Comparison of ENCODE assay signal across 22 mouse cellular contexts in the genomic region with DNA sequence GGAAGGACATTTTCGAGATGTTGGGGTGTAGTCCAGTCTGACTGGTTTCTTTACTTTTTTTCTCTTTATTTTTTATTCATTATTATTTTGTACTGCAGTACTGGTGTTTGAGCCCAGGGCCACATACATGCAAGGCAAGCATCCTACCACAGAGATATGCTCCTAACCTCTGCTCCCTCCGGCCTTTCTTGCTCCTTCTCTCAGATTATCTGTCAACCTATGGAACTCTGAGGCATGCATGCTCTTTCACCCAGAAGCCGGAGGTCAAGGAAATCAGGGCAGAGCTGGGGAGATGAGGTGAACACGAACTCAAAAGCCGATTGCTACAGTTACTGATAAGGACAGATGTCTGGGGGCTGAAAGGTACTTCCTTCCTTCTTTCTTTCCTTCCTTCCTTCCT. TPM values are rescaled to one million over a fixed set of nuclear protein-coding genes. Genes with fewer than 3 reads are reported as not detected.
DNase-seq lines count a peak whose midpoint lies in the region; ATAC-seq and TF ChIP-seq lines count a peak whose summit lies in the region.
"Had no signal": no experiment of that assay in that cellular context is flagged by ENCODE, and none has a peak within 500 bp of the region (broad histone marks: within the 10 kb centered on the region; RNA-seq: fewer than 3 reads in every experiment).

No protein-coding gene starts in this region.

- H3K4me1 ChIP-seq in heart, postnatal 0 days (ENCODE audit: control insufficient read depth, insufficient read depth): peaks cover 30% of the 10 kb centered on the region
- peaks cover 8% of the 10 kb centered on the region; the same call in 1 of the 2 replicates for H3K4me1 ChIP-seq in heart, embryonic 11.5 days (ENCODE audit: control insufficient read depth, insufficient read depth, low read length)
- no peaks in the 10 kb centered on the region for H3K4me1 ChIP-seq in intestine, embryonic 15.5 days (replicated peaks)
- peaks cover 12% of the 10 kb centered on the region; the same call in 1 of the 2 replicates for H3K4me1 ChIP-seq in stomach, postnatal 0 days (replicated peaks; ENCODE audit: control insufficient read depth, insufficient read depth)

- peak overlapping the region; percentile 30; the same call in 1 of the 2 replicates for H3K27ac ChIP-seq in heart, postnatal 0 days (ENCODE audit: low read depth)
- H3K27ac ChIP-seq in heart, embryonic 11.5 days (ENCODE audit: low read depth, low read length): no peak overlapping the region
- H3K27ac ChIP-seq in intestine, embryonic 15.5 days: no peak overlapping the region
- H3K27ac ChIP-seq in stomach, postnatal 0 days (replicated peaks): peak overlapping the region; percentile 94
- H3K27ac ChIP-seq: forebrain, embryonic 13.5 days; hindbrain, embryonic 10.5 days; liver, embryonic 14.5 days; midbrain, embryonic 10.5 days had no signal

- no peaks in the 10 kb centered on the region for H3K36me3 ChIP-seq in heart, postnatal 0 days (replicated peaks; ENCODE audit: control insufficient read depth, insufficient read depth, low read length)
- H3K36me3 ChIP-seq in heart, embryonic 11.5 days (ENCODE audit: control insufficient read depth, insufficient read depth, low read length): no peaks in the 10 kb centered on the region
- no peaks in the 10 kb centered on the region for H3K36me3 ChIP-seq in intestine, embryonic 15.5 days
- no peaks in the 10 kb centered on the region for H3K36me3 ChIP-seq in stomach, postnatal 0 days (ENCODE audit: control insufficient read depth, insufficient read depth, low read length)
- H3K36me3 ChIP-seq: heart, embryonic 15.5 days; hindbrain, embryonic 10.5 days; midbrain, embryonic 10.5 days had no signal

- intact Hi-C loops in left cerebral cortex, postnatal 25 days (cut with DNase I): loop anchor here (5.0 kb wide), 1 partner anchor 213 kb away; no protein-coding TSS in a partner anchor

- no peak overlapping the region for H3K4me2 ChIP-seq in heart, postnatal 0 days (ENCODE audit: low read depth, low read length)
- H3K4me2 ChIP-seq in heart, embryonic 11.5 days: no peak overlapping the region
- no peak overlapping the region for H3K4me2 ChIP-seq in intestine, embryonic 15.5 days (replicated peaks)
- H3K4me2 ChIP-seq in stomach, postnatal 0 days (replicated peaks; ENCODE audit: low read depth): no peak overlapping the region
- H3K4me2 ChIP-seq: forebrain, embryonic 13.5 days; heart, embryonic 15.5 days; lung, embryonic 14.5 days had no signal

- ATAC-seq in heart, postnatal 0 days (ENCODE audit: insufficient read depth, low read depth): no peak
- no peak for ATAC-seq in heart, embryonic 11.5 days (replicated peaks; ENCODE audit: insufficient number of reproducible peaks, low FRiP score, low TSS enrichment)
- peak; percentile 38; the same call in 1 of the 2 replicates for ATAC-seq in intestine, embryonic 15.5 days
- ATAC-seq in stomach, postnatal 0 days (ENCODE audit: low FRiP score, low TSS enrichment): no peak
- ATAC-seq: activated CD4-positive, CD25-positive, alpha-beta regulatory T cell, adult 4 months; midbrain, embryonic 16.5 days had no signal

- WGBS in heart, postnatal 0 days: 53% methylated on average over 5 of the region's 5 CpGs
- 45% methylated on average over 5 of the region's 5 CpGs for WGBS in heart, embryonic 11.5 days (ENCODE audit: insufficient replicate concordance)
- 54% methylated on average over 5 of the region's 5 CpGs for WGBS in intestine, embryonic 15.5 days
- WGBS in stomach, postnatal 0 days: 50% methylated on average over 5 of the region's 5 CpGs

- no peaks in the 10 kb centered on the region for H3K9me3 ChIP-seq in heart, postnatal 0 days (replicated peaks; ENCODE audit: control insufficient read depth, low read length)
- H3K9me3 ChIP-seq in heart, embryonic 11.5 days (replicated peaks; ENCODE audit: control insufficient read depth, low read length): no peaks in the 10 kb centered on the region
- H3K9me3 ChIP-seq in intestine, embryonic 15.5 days: no peaks in the 10 kb centered on the region
- H3K9me3 ChIP-seq in stomach, postnatal 0 days (ENCODE audit: control insufficient read depth, low read length): no peaks in the 10 kb centered on the region
- H3K9me3 ChIP-seq: forebrain, embryonic 13.5 days; heart, embryonic 15.5 days; hindbrain, embryonic 10.5 days; midbrain, embryonic 10.5 days had no signal

- no peak for TF ChIP-seq EP300 in heart, postnatal 0 days (IDR thresholded peaks at IDR 0.05; ENCODE audit: low read depth)
- TF ChIP-seq EP300 in stomach, postnatal 0 days (optimal IDR thresholded peaks at IDR 0.05): no peak

- H3K4me3 ChIP-seq in heart, postnatal 0 days (ENCODE audit: low read depth, low read length): no peak overlapping the region
- H3K4me3 ChIP-seq in heart, embryonic 11.5 days (ENCODE audit: low read depth, low read length): no peak overlapping the region
- H3K4me3 ChIP-seq in intestine, embryonic 15.5 days (replicated peaks): no peak overlapping the region
- H3K4me3 ChIP-seq in stomach, postnatal 0 days (ENCODE audit: low read depth, low read length): no peak overlapping the region
- H3K4me3 ChIP-seq: forebrain, embryonic 13.5 days; heart, embryonic 15.5 days; hindbrain, embryonic 10.5 days; layer of hippocampus, adult 2 months; midbrain, embryonic 10.5 days had no signal

- TF ChIP-seq CTCF in heart, postnatal 0 days (IDR thresholded peaks at IDR 0.05; ENCODE audit: low read depth): no peak
- TF ChIP-seq CTCF in stomach, postnatal 0 days (IDR thresholded peaks at IDR 0.05; ENCODE audit: low read depth): no peak

- H3K9ac ChIP-seq in heart, postnatal 0 days (replicated peaks; ENCODE audit: low read depth, low read length): no peak overlapping the region
- H3K9ac ChIP-seq in heart, embryonic 11.5 days (ENCODE audit: low read depth, low read length): no peak overlapping the region
- H3K9ac ChIP-seq in intestine, embryonic 15.5 days: no peak overlapping the region
- no peak overlapping the region for H3K9ac ChIP-seq in stomach, postnatal 0 days (ENCODE audit: low read length)
- H3K9ac ChIP-seq: forebrain, embryonic 13.5 days; heart, embryonic 15.5 days; liver, embryonic 14.5 days; lung, embryonic 14.5 days had no signal

- H3K27me3 ChIP-seq in heart, postnatal 0 days (ENCODE audit: control insufficient read depth, insufficient read depth, low read length): no peaks in the 10 kb centered on the region
- H3K27me3 ChIP-seq in heart, embryonic 11.5 days (ENCODE audit: control insufficient read depth, insufficient read depth, low read length): no peaks in the 10 kb centered on the region
- H3K27me3 ChIP-seq in intestine, embryonic 15.5 days (replicated peaks): no peaks in the 10 kb centered on the region
- no peaks in the 10 kb centered on the region for H3K27me3 ChIP-seq in stomach, postnatal 0 days (ENCODE audit: control insufficient read depth, insufficient read depth, low read length)
- H3K27me3 ChIP-seq: forebrain, embryonic 13.5 days; heart, embryonic 15.5 days had no signal

- no peak for DNase-seq in heart, postnatal 0 days (ENCODE audit: low spot score)
- peak; percentile 12 for DNase-seq in retina, embryonic 14.5 days (ENCODE audit: low spot score)
- no peak for DNase-seq in retina, postnatal 1 day
- no peak for DNase-seq in stomach, postnatal 0 days (ENCODE audit: low spot score)
- no peak for DNase-seq in left cerebral cortex, postnatal 25 days (ENCODE audit: low spot score in 2 of 2)
- DNase-seq in layer of hippocampus, postnatal 14 days (ENCODE audit: low spot score in 2 of 2): no peak
- DNase-seq: cerebellum, adult 11 months; cerebellum, postnatal 10 days; layer of hippocampus, postnatal 36 days; thymus, postnatal 25 days had no signal

RNA-seq across cellular contexts. Expression of a gene that starts 10.6 kb away (rescaled TPM):
- total RNA-seq in heart, postnatal 0 days (2014; rRNA removed; ENCODE audit: low replicate concordance): 74.5 and 107 TPM in 2 replicates
- polyA plus RNA-seq in heart, postnatal 0 days (2015; fragmentation: Nextera tagmentation; extraction: Ambion mirVana): 60.8 and 72.5 TPM in 2 replicates
- polyA plus RNA-seq in heart, embryonic 11.5 days (2014; fragmentation: Nextera tagmentation; extraction: Ambion mirVana): 61.8 and 65.6 TPM in 2 replicates
- 37.1 and 42.3 TPM in 2 replicates for polyA plus RNA-seq in intestine, embryonic 15.5 days (2015; fragmentation: Nextera tagmentation; extraction: Ambion mirVana)
- 35.0 and 38.6 TPM in 2 replicates for polyA plus RNA-seq in stomach, postnatal 0 days (2015; fragmentation: Nextera tagmentation; extraction: Ambion mirVana)
- 100 to 1,000 TPM; 292 to 312 TPM for total RNA-seq in left cerebral cortex, postnatal 25 days (2021)
- total RNA-seq in layer of hippocampus, postnatal 14 days (2021): 100 to 1,000 TPM; 186 to 188 TPM

RNA-seq across cellular contexts. Expression of a gene that starts 32.0 kb away (rescaled TPM):
- 3.3 and 4.2 TPM in 2 replicates for total RNA-seq in heart, postnatal 0 days (2014; rRNA removed; ENCODE audit: low replicate concordance)
- polyA plus RNA-seq in heart, postnatal 0 days (2015; fragmentation: Nextera tagmentation; extraction: Ambion mirVana): 0.84 and 0.89 TPM in 2 replicates
- polyA plus RNA-seq in heart, embryonic 11.5 days (2014; fragmentation: Nextera tagmentation; extraction: Ambion mirVana): 0.37 and 0.66 TPM in 2 replicates
- 2.5 and 2.9 TPM in 2 replicates for polyA plus RNA-seq in intestine, embryonic 15.5 days (2015; fragmentation: Nextera tagmentation; extraction: Ambion mirVana)
- 2.1 and 3.1 TPM in 2 replicates for polyA plus RNA-seq in stomach, postnatal 0 days (2015; fragmentation: Nextera tagmentation; extraction: Ambion mirVana)
- 1 to 10 TPM; 5.9 to 7.8 TPM for total RNA-seq in left cerebral cortex, postnatal 25 days (2021)
- total RNA-seq in layer of hippocampus, postnatal 14 days (2021): 1 to 10 TPM; 3.7 to 4.6 TPM
- total RNA-seq: MEL had no signal
- polyA plus RNA-seq: activated CD4-positive, CD25-positive, alpha-beta regulatory T cell, adult 4 months had no signal

Comparison
In these comparisons a context has a peak if more than half of its experiments do, and no peak if none do; other contexts are left out.
1. H3K27ac ChIP-seq: peak in heart, postnatal 0 days (single experiment) and stomach, postnatal 0 days (single experiment); none in heart, embryonic 11.5 days (single experiment) and intestine, embryonic 15.5 days (single experiment).